Mouse (Mus musculus) cerebellum, adult 2 months (tissue): Measurements from ENCODE around the gene Pex14. TPM values are rescaled to one million over a fixed set of nuclear protein-coding genes. Genes with fewer than 3 reads are reported as not detected.

Experiments used
- DNase-seq, 2 experiments: peaks; one replicate each; pipeline ENCODE4 v3.0.0; 2021
- H3K27ac ChIP-seq: fragments of 200-500 bp; 2 replicates; pipeline ENCODE4 v1.5.1; 2012; ENCODE audit warnings: low read length, control low read depth, inconsistent platforms; ENCODE audit not compliant: insufficient read depth
- H3K27me3 ChIP-seq: fragments of 200-500 bp; 2 replicates; pipeline ENCODE4 v1.6.1; 2012; ENCODE audit warnings: inconsistent platforms, mild to moderate bottlenecking, low read length, moderate library complexity; ENCODE audit not compliant: control insufficient read depth, insufficient read depth
- H3K4me1 ChIP-seq: fragments of 200-500 bp; 2 replicates; pipeline ENCODE4 v1.6.1; 2011; ENCODE audit warnings: low read length; ENCODE audit not compliant: control insufficient read depth, insufficient read depth
- H3K4me3 ChIP-seq: fragments of 200-500 bp; replicated peaks from 2 replicates; pipeline ENCODE3; 2011; ENCODE audit warnings: mild to moderate bottlenecking, low read depth, low read length, control low read depth; ENCODE audit not compliant: insufficient read depth
- CTCF ChIP-seq: fragments of 200-500 bp; IDR thresholded peaks from 2 replicates; pipeline ENCODE4 v1.5.1; 2011; ENCODE audit warnings: low read depth, mild to moderate bottlenecking, control low read depth, low read length, moderate library complexity, borderline replicate concordance; ENCODE audit not compliant: insufficient read depth
- POLR2A ChIP-seq: fragments of 200-500 bp; IDR thresholded peaks from 2 replicates; pipeline ENCODE4 v1.6.1; 2011; ENCODE audit warnings: low read length, control low read depth, borderline replicate concordance; ENCODE audit not compliant: insufficient read depth
- WGBS: fragments of 180-500 bp; shearing (Covaris S2); methylation state at CpG from one replicate; pipeline ENCODE4 v1.1.7; 2018; 5-methylcytosine and 5-hydroxymethylcytosine counted together
- polyA plus RNA-seq: library from polyadenylated mRNA; depleted of rRNA; stranded (reverse); fragments of >200 nt; gene quantifications from 2 replicates; pipeline ENCODE4 v1.2.3, GENCODE M21; 2012

Gene Pex14
- polyA plus RNA-seq, 1 experiment = 52.5 TPM

- no peaks in the 10 kb centered on the region for H3K27me3 ChIP-seq
- TF ChIP-seq POLR2A = no peak
- TF ChIP-seq CTCF = no peak
- DNase-seq = no peak
- WGBS = 96% methylated on average over 12 of the region's 12 CpGs
- H3K4me1 ChIP-seq = peaks cover 10% of the 10 kb centered on the region
- H3K4me3 ChIP-seq = no peak overlapping the region
- H3K27ac ChIP-seq = no peak overlapping the region
Observed at GRCm38 (mm10) chr4:148936111-148936510, 163.6 kb downstream of the Pex14 start.

GRCm38 (mm10) chr4:148935211-148935610, 164.5 kb downstream of the Pex14 start:
- no peaks in the 10 kb centered on the region for H3K27me3 ChIP-seq
- H3K4me1 ChIP-seq = peaks cover 18% of the 10 kb centered on the region
- no peak overlapping the region for H3K27ac ChIP-seq
- H3K4me3 ChIP-seq = no peak overlapping the region
- WGBS = 17% methylated on average over 13 of the region's 13 CpGs
- no peak for DNase-seq
- no peak for TF ChIP-seq POLR2A
- TF ChIP-seq CTCF = no peak

GRCm38 (mm10) chr4:148933109-148933508, 166.6 kb downstream of the Pex14 start:
- Histone ChIP-seq H3K27ac (no peak overlapping the region), H3K4me1 (peaks cover 27% of the 10 kb centered on the region), H3K27me3 (no peaks in the 10 kb centered on the region), H3K4me3 (no peak overlapping the region)
- TF ChIP-seq POLR2A (no peak), CTCF (no peak)
- no peak for DNase-seq
- 93% methylated on average over 13 of the region's 13 CpGs for WGBS

GRCm38 (mm10) chr4:148930721-148931229, 168.9 kb downstream of the Pex14 start:
- Histone ChIP-seq H3K4me3 (no peak overlapping the region), H3K27me3 (no peaks in the 10 kb centered on the region), H3K27ac (no peak overlapping the region), H3K4me1 (peaks cover 27% of the 10 kb centered on the region)
- TF ChIP-seq CTCF (no peak), POLR2A (no peak)
- 28% methylated on average over 9 of the region's 9 CpGs for WGBS
- DNase-seq = no peak

GRCm38 (mm10) chr4:148928876-148929275, 170.8 kb downstream of the Pex14 start:
- H3K4me1 ChIP-seq = peaks cover 21% of the 10 kb centered on the region
- H3K4me3 ChIP-seq = no peak overlapping the region
- DNase-seq = no peak
- H3K27ac ChIP-seq = no peak overlapping the region
- TF ChIP-seq CTCF = no peak
- TF ChIP-seq POLR2A = no peak
- H3K27me3 ChIP-seq = no peaks in the 10 kb centered on the region
- 50% methylated on average over 16 of the region's 16 CpGs for WGBS

GRCm38 (mm10) chr4:148928316-148928715, 171.4 kb downstream of the Pex14 start:
- Histone ChIP-seq H3K27me3 (no peaks in the 10 kb centered on the region), H3K4me1 (peaks cover 21% of the 10 kb centered on the region), H3K27ac (no peak overlapping the region), H3K4me3 (no peak overlapping the region)
- TF ChIP-seq CTCF (no peak), POLR2A (no peak)
- 29% methylated on average over 9 of the region's 9 CpGs for WGBS
- DNase-seq = no peak

- TF ChIP-seq POLR2A (no peak), CTCF (no peak)
- H3K4me1 ChIP-seq = peaks cover 20% of the 10 kb centered on the region
- DNase-seq = no peak
- no peak overlapping the region for H3K4me3 ChIP-seq
- no peaks in the 10 kb centered on the region; the same call in 1 of the 2 replicates for H3K27me3 ChIP-seq
- H3K27ac ChIP-seq = no peak overlapping the region
- 22% methylated on average over 8 of the region's 8 CpGs for WGBS
Observed at GRCm38 (mm10) chr4:148926459-148926858, 173.2 kb downstream of the Pex14 start.

- TF ChIP-seq CTCF (no peak), POLR2A (no peak)
- Histone ChIP-seq H3K27ac (no peak overlapping the region), H3K4me1 (peaks cover 13% of the 10 kb centered on the region), H3K4me3 (no peak overlapping the region), H3K27me3 (no peaks in the 10 kb centered on the region; the same call in 1 of the 2 replicates)
- WGBS = 79% methylated on average over 18 of the region's 18 CpGs
- no peak for DNase-seq
Observed at GRCm38 (mm10) chr4:148925589-148926359, 173.9 kb downstream of the Pex14 start.
